Mouse (Mus musculus) heart, embryonic 10.5 days (tissue): ENCODE data around the gene Ttll10. TPM values are rescaled to one million over a fixed set of nuclear protein-coding genes. Genes with fewer than 3 reads are reported as not detected.

Source experiments
- DNase-seq: peaks from one replicate; pipeline ENCODE4 v3.0.0-alpha.2; 2017; ENCODE audit warnings: low spot score
- H3K27ac ChIP-seq: fragments of 300-500 bp; sonication (generic); 2 replicates; pipeline ENCODE4 v1.5.1; 2016; ENCODE audit warnings: mild to moderate bottlenecking
- H3K27me3 ChIP-seq: fragments of 300-500 bp; sonication (generic); 2 replicates; pipeline ENCODE4 v1.6.1; 2016; ENCODE audit warnings: mild to moderate bottlenecking; ENCODE audit not compliant: poor library complexity, insufficient read depth, severe bottlenecking
- H3K36me3 ChIP-seq: fragments of 300-500 bp; sonication (generic); 2 replicates; pipeline ENCODE4 v1.6.1; 2016; ENCODE audit warnings: mild to moderate bottlenecking, moderate library complexity
- H3K4me1 ChIP-seq: fragments of 300-500 bp; sonication (generic); 2 replicates; pipeline ENCODE4 v1.6.1; 2016; ENCODE audit warnings: mild to moderate bottlenecking
- H3K4me3 ChIP-seq: fragments of 300-500 bp; sonication (generic); 2 replicates; pipeline ENCODE4 v1.5.1; 2016; ENCODE audit warnings: mild to moderate bottlenecking, moderate library complexity
- H3K9me3 ChIP-seq: fragments of 300-500 bp; sonication (generic); 2 replicates; pipeline ENCODE4 v1.6.1; 2016; ENCODE audit warnings: mild to moderate bottlenecking, moderate library complexity
- WGBS: fragments of 180-500 bp; shearing (Covaris S2); methylation state at CpG from one replicate; pipeline ENCODE4 v1.1.7; 2016; 5-methylcytosine and 5-hydroxymethylcytosine counted together
- polyA plus RNA-seq: library from polyadenylated mRNA; unstranded; fragments of >200 nt; fragmentation: Nextera tagmentation; extraction: Ambion mirVana; gene quantifications from 2 replicates; pipeline ENCODE4 v1.2.1, GENCODE M21; 2016

The Ttll10 gene
- polyA plus RNA-seq, 1 experiment from 2014 or later = 0.19 TPM

- H3K4me3 ChIP-seq = no peak overlapping the region
- no peak overlapping the region for H3K27ac ChIP-seq
- no peak for DNase-seq
- H3K9me3 ChIP-seq = no peaks in the 10 kb centered on the region
- H3K27me3 ChIP-seq = peaks cover 28% of the 10 kb centered on the region
- WGBS = 47% methylated on average over 6 of the region's 6 CpGs
- peaks cover 10% of the 10 kb centered on the region for H3K36me3 ChIP-seq
- H3K4me1 ChIP-seq = peaks cover 39% of the 10 kb centered on the region
Measured at GRCm38 (mm10) chr4:156033476-156034119, 25.6 kb downstream of the Ttll10 start.

- Histone ChIP-seq H3K27ac (peak overlapping the region; percentile 26; the same call in 1 of the 2 replicates), H3K27me3 (peaks cover 28% of the 10 kb centered on the region), H3K4me1 (peaks cover 39% of the 10 kb centered on the region), H3K36me3 (peaks cover 18% of the 10 kb centered on the region), H3K4me3 (no peak overlapping the region), H3K9me3 (no peaks in the 10 kb centered on the region)
- DNase-seq = no peak
- 71% methylated on average over 4 of the region's 4 CpGs for WGBS
Measured at GRCm38 (mm10) chr4:156032856-156033255, 26.4 kb downstream of the Ttll10 start.

GRCm38 (mm10) chr4:156031593-156032391 lies 27.4 kb downstream of the Ttll10 start:
- peak overlapping the region; percentile 67 for H3K4me3 ChIP-seq
- 2% methylated on average over 24 of the region's 24 CpGs for WGBS

GRCm38 (mm10) chr4:156031255-156031592 lies 28.0 kb downstream of the Ttll10 start:
- 9% methylated on average over 7 of the region's 7 CpGs for WGBS
- no peak for DNase-seq

More at GRCm38 (mm10) chr4:156031593-156032391, 27.4 kb downstream of the Ttll10 start:
- H3K27me3 ChIP-seq = peaks cover 28% of the 10 kb centered on the region
- H3K36me3 ChIP-seq = peaks cover 28% of the 10 kb centered on the region
- H3K27ac ChIP-seq = peak overlapping the region; percentile 90
- H3K9me3 ChIP-seq = no peaks in the 10 kb centered on the region
- H3K4me1 ChIP-seq = peaks cover 39% of the 10 kb centered on the region
- peak; percentile 91 for DNase-seq

GRCm38 (mm10) chr4:156030651-156031118 lies 28.5 kb downstream of the Ttll10 start:
- peaks cover 19% of the 10 kb centered on the region for H3K27me3 ChIP-seq
- 48% methylated on average over 9 of the region's 9 CpGs for WGBS
- H3K9me3 ChIP-seq = no peaks in the 10 kb centered on the region
- peak overlapping the region; percentile 67 for H3K4me3 ChIP-seq
- peaks cover 39% of the 10 kb centered on the region for H3K36me3 ChIP-seq
- H3K4me1 ChIP-seq = peaks cover 45% of the 10 kb centered on the region
- DNase-seq = no peak
- peak overlapping the region; percentile 90 for H3K27ac ChIP-seq

More at GRCm38 (mm10) chr4:156031255-156031592, 28.0 kb downstream of the Ttll10 start:
- peak overlapping the region; percentile 67 for H3K4me3 ChIP-seq
- H3K36me3 ChIP-seq = peaks cover 34% of the 10 kb centered on the region
- peak overlapping the region; percentile 90 for H3K27ac ChIP-seq
- H3K4me1 ChIP-seq = peaks cover 41% of the 10 kb centered on the region
- H3K9me3 ChIP-seq = no peaks in the 10 kb centered on the region
- H3K27me3 ChIP-seq = peaks cover 24% of the 10 kb centered on the region

GRCm38 (mm10) chr4:156028580-156028979 lies 30.6 kb downstream of the Ttll10 start:
- Histone ChIP-seq H3K4me1 (peaks cover 34% of the 10 kb centered on the region), H3K4me3 (no peak overlapping the region), H3K9me3 (no peaks in the 10 kb centered on the region), H3K27ac (no peak overlapping the region), H3K27me3 (no peaks in the 10 kb centered on the region), H3K36me3 (peaks cover 48% of the 10 kb centered on the region)
- peak; percentile 73 for DNase-seq
- 90% methylated on average over 7 of the region's 7 CpGs for WGBS

GRCm38 (mm10) chr4:156026013-156026412 lies 33.2 kb downstream of the Ttll10 start, which contains the start of gene Tnfrsf18:
TSS of gene Tnfrsf18 (plus strand) at chr4:156026164.
- WGBS = 52% methylated on average over 4 of the region's 4 CpGs
- no peak within 1 kb of the TSS for H3K4me3 ChIP-seq
- H3K27me3 ChIP-seq = no peaks in the 10 kb centered on the region
- no peak within 1 kb of the TSS for H3K27ac ChIP-seq
- peaks cover 50% of the 10 kb centered on the region for H3K36me3 ChIP-seq
- peaks cover 26% of the 10 kb centered on the region for H3K4me1 ChIP-seq
- H3K9me3 ChIP-seq = no peaks in the 10 kb centered on the region
- no peak for DNase-seq

GRCm38 (mm10) chr4:156024184-156024583 lies 35.0 kb downstream of the Ttll10 start:
- peaks cover 53% of the 10 kb centered on the region for H3K36me3 ChIP-seq
- 81% methylated on average over 7 of the region's 7 CpGs for WGBS
- H3K4me1 ChIP-seq = peaks cover 15% of the 10 kb centered on the region
- no peak overlapping the region for H3K27ac ChIP-seq
- H3K4me3 ChIP-seq = no peak overlapping the region
- no peaks in the 10 kb centered on the region for H3K27me3 ChIP-seq
- DNase-seq = no peak
- no peaks in the 10 kb centered on the region for H3K9me3 ChIP-seq

- H3K27ac ChIP-seq = no peak overlapping the region
- peaks cover 47% of the 10 kb centered on the region for H3K36me3 ChIP-seq
- peaks cover 15% of the 10 kb centered on the region for H3K4me1 ChIP-seq
- DNase-seq = peak; percentile 68
- no peaks in the 10 kb centered on the region for H3K27me3 ChIP-seq
- no peak overlapping the region for H3K4me3 ChIP-seq
- WGBS = 83% methylated on average over 9 of the region's 9 CpGs
- no peaks in the 10 kb centered on the region for H3K9me3 ChIP-seq
Measured at GRCm38 (mm10) chr4:156023520-156023919, 35.7 kb downstream of the Ttll10 start.

GRCm38 (mm10) chr4:156021942-156022419 lies 37.2 kb downstream of the Ttll10 start:
- Histone ChIP-seq H3K36me3 (peaks cover 31% of the 10 kb centered on the region), H3K9me3 (no peaks in the 10 kb centered on the region), H3K27ac (no peak overlapping the region), H3K27me3 (no peaks in the 10 kb centered on the region), H3K4me1 (peaks cover 15% of the 10 kb centered on the region), H3K4me3 (no peak overlapping the region)
- 46% methylated on average over 9 of the region's 9 CpGs for WGBS
- DNase-seq = peak; percentile 69

- Histone ChIP-seq H3K36me3 (peaks cover 28% of the 10 kb centered on the region), H3K27me3 (no peaks in the 10 kb centered on the region), H3K9me3 (no peaks in the 10 kb centered on the region), H3K4me1 (peaks cover 14% of the 10 kb centered on the region), H3K4me3 (no peak overlapping the region), H3K27ac (no peak overlapping the region)
- no peak for DNase-seq
- 68% methylated on average over 3 of the region's 3 CpGs for WGBS
Measured at GRCm38 (mm10) chr4:156021381-156021780, 37.8 kb downstream of the Ttll10 start.

GRCm38 (mm10) chr4:156019771-156020170 lies 39.4 kb downstream of the Ttll10 start:
- peaks cover 24% of the 10 kb centered on the region for H3K36me3 ChIP-seq
- no peak overlapping the region for H3K27ac ChIP-seq
- no peaks in the 10 kb centered on the region for H3K27me3 ChIP-seq
- no peaks in the 10 kb centered on the region for H3K9me3 ChIP-seq
- no peak overlapping the region for H3K4me3 ChIP-seq
- DNase-seq = no peak
- WGBS = 88% methylated on average over 12 of the region's 12 CpGs
- H3K4me1 ChIP-seq = peaks cover 21% of the 10 kb centered on the region; the same call in 1 of the 2 replicates

- WGBS = 84% methylated on average over 2 of the region's 2 CpGs
- Histone ChIP-seq H3K36me3 (peaks cover 53% of the 10 kb centered on the region), H3K27me3 (no peaks in the 10 kb centered on the region), H3K4me1 (peaks cover 17% of the 10 kb centered on the region; the same call in 1 of the 2 replicates), H3K27ac (no peak overlapping the region), H3K4me3 (no peak overlapping the region), H3K9me3 (no peaks in the 10 kb centered on the region)
- no peak for DNase-seq
Measured at GRCm38 (mm10) chr4:156014436-156014835, 44.8 kb downstream of the Ttll10 start.
